Mouse (Mus musculus) hindbrain, embryonic 12.5 days (tissue): ENCODE data around the gene Zfp36. TPM values are rescaled to one million over a fixed set of nuclear protein-coding genes. Genes with fewer than 3 reads are reported as not detected.

Experiments
- ATAC-seq: fragments of 200-750 bp; cut with Nextera tagmentation; 2 replicates; pipeline ENCODE4 v1.8.0; 2017; ENCODE audit warnings: moderate TSS enrichment; ENCODE audit not compliant: low FRiP score
- H3K27ac ChIP-seq: fragments of 300-500 bp; sonication (generic); 2 replicates; pipeline ENCODE4 v1.5.1; 2016; ENCODE audit warnings: mild to moderate bottlenecking
- H3K27me3 ChIP-seq: fragments of 300-500 bp; sonication (generic); 2 replicates; pipeline ENCODE4 v1.6.1; 2016; ENCODE audit warnings: mild to moderate bottlenecking
- H3K36me3 ChIP-seq: fragments of 300-500 bp; sonication (generic); 2 replicates; pipeline ENCODE4 v1.6.1; 2016; ENCODE audit warnings: mild to moderate bottlenecking
- H3K4me1 ChIP-seq: fragments of 300-500 bp; sonication (generic); 2 replicates; pipeline ENCODE4 v1.6.1; 2016
- H3K4me2 ChIP-seq: fragments of 300-500 bp; sonication (generic); replicated peaks from 2 replicates; pipeline ENCODE4 v1.6.1; 2016; ENCODE audit warnings: mild to moderate bottlenecking
- H3K4me3 ChIP-seq: fragments of 300-500 bp; sonication (generic); 2 replicates; pipeline ENCODE4 v1.5.1; 2016; ENCODE audit warnings: mild to moderate bottlenecking
- H3K9ac ChIP-seq: fragments of 300-500 bp; sonication (generic); 2 replicates; pipeline ENCODE4 v1.6.1; 2016; ENCODE audit warnings: mild to moderate bottlenecking, moderate library complexity
- H3K9me3 ChIP-seq: fragments of 300-500 bp; sonication (generic); replicated peaks from 2 replicates; pipeline ENCODE4 v1.6.1; 2016; ENCODE audit warnings: mild to moderate bottlenecking
- WGBS: fragments of 180-500 bp; shearing (Covaris S2); methylation state at CpG from one replicate; pipeline ENCODE4 v1.1.7; 2016; 5-methylcytosine and 5-hydroxymethylcytosine counted together
- polyA plus RNA-seq: library from polyadenylated mRNA; unstranded; fragments of >200 nt; fragmentation: Nextera tagmentation; extraction: Ambion mirVana; gene quantifications from 2 replicates; pipeline ENCODE4 v1.2.1, GENCODE M21; 2016

Zfp36 gene
- polyA plus RNA-seq, 1 experiment from 2014 or later: 6.3 TPM

GRCm38 (mm10) chr7:28382347-28382951 lies 2.4 kb upstream of the Zfp36 start:
- Histone ChIP-seq H3K9me3 (no peaks in the 10 kb centered on the region), H3K4me1 (peaks cover 48% of the 10 kb centered on the region), H3K9ac (peak overlapping the region; percentile 50; the same call in 1 of the 2 replicates), H3K4me3 (peak overlapping the region; percentile 22; the same call in 1 of the 2 replicates), H3K4me2 (peak overlapping the region; percentile 52), H3K27me3 (peaks cover 8% of the 10 kb centered on the region; the same call in 1 of the 2 replicates), H3K36me3 (peaks cover 12% of the 10 kb centered on the region), H3K27ac (peak overlapping the region; percentile 80; the same call in 1 of the 2 replicates)
- WGBS: 75% methylated on average over 9 of the region's 12 CpGs
- ATAC-seq: no peak

GRCm38 (mm10) chr7:28381938-28382337 lies 1.9 kb upstream of the Zfp36 start:
- Histone ChIP-seq H3K27ac (peak overlapping the region; percentile 80), H3K4me3 (peak overlapping the region; percentile 22), H3K4me1 (peaks cover 50% of the 10 kb centered on the region), H3K4me2 (peak overlapping the region; percentile 52), H3K9me3 (no peaks in the 10 kb centered on the region), H3K27me3 (peaks cover 8% of the 10 kb centered on the region; the same call in 1 of the 2 replicates), H3K36me3 (peaks cover 10% of the 10 kb centered on the region), H3K9ac (peak overlapping the region; percentile 50; the same call in 1 of the 2 replicates)
- no peak for ATAC-seq
- 7% methylated on average over 20 of the region's 20 CpGs for WGBS

- H3K27me3 ChIP-seq: peaks cover 8% of the 10 kb centered on the region; the same call in 1 of the 2 replicates
- no peak for ATAC-seq
- peaks cover 7% of the 10 kb centered on the region for H3K36me3 ChIP-seq
- H3K27ac ChIP-seq: peak overlapping the region; percentile 80
- H3K9ac ChIP-seq: peak overlapping the region; percentile 50
- H3K9me3 ChIP-seq: no peaks in the 10 kb centered on the region
- peak overlapping the region; percentile 52 for H3K4me2 ChIP-seq
- peaks cover 54% of the 10 kb centered on the region for H3K4me1 ChIP-seq
- peak overlapping the region; percentile 12; the same call in 1 of the 2 replicates for H3K4me3 ChIP-seq
- WGBS: 9% methylated on average over 29 of the region's 30 CpGs
Observed at GRCm38 (mm10) chr7:28381017-28381790, 1.2 kb upstream of the Zfp36 start.

GRCm38 (mm10) chr7:28378769-28379651 lies 1.0 kb downstream of the Zfp36 start:
- Histone ChIP-seq H3K4me1 (peaks cover 68% of the 10 kb centered on the region), H3K9ac (peak overlapping the region; percentile 78), H3K4me3 (peak overlapping the region; percentile 55), H3K4me2 (peak overlapping the region; percentile 90), H3K36me3 (peaks cover 4% of the 10 kb centered on the region; the same call in 1 of the 2 replicates), H3K9me3 (no peaks in the 10 kb centered on the region), H3K27me3 (peaks cover 8% of the 10 kb centered on the region; the same call in 1 of the 2 replicates), H3K27ac (peak overlapping the region; percentile 84)
- under 1% methylated on average over 52 of the region's 53 CpGs for WGBS
- peak; percentile 60 for ATAC-seq

- peaks cover 4% of the 10 kb centered on the region; the same call in 1 of the 2 replicates for H3K36me3 ChIP-seq
- no peaks in the 10 kb centered on the region for H3K9me3 ChIP-seq
- H3K9ac ChIP-seq: peak overlapping the region; percentile 78
- H3K4me2 ChIP-seq: peak overlapping the region; percentile 90
- H3K4me3 ChIP-seq: peak overlapping the region; percentile 55
- H3K4me1 ChIP-seq: peaks cover 70% of the 10 kb centered on the region
- 47% methylated on average over 32 of the region's 32 CpGs for WGBS
- no peak for ATAC-seq
- H3K27ac ChIP-seq: no peak overlapping the region; the same call in 1 of the 2 replicates
- peaks cover 8% of the 10 kb centered on the region; the same call in 1 of the 2 replicates for H3K27me3 ChIP-seq
Observed at GRCm38 (mm10) chr7:28378066-28378690, 1.9 kb downstream of the Zfp36 start.

- 71% methylated on average over 18 of the region's 18 CpGs for WGBS
- no peak for ATAC-seq
- H3K27ac ChIP-seq: no peak overlapping the region
- no peaks in the 10 kb centered on the region for H3K9me3 ChIP-seq
- peaks cover 8% of the 10 kb centered on the region; the same call in 1 of the 2 replicates for H3K27me3 ChIP-seq
- H3K36me3 ChIP-seq: peaks cover 4% of the 10 kb centered on the region; the same call in 1 of the 2 replicates
- no peak overlapping the region for H3K9ac ChIP-seq
- H3K4me1 ChIP-seq: peaks cover 63% of the 10 kb centered on the region
- peak overlapping the region; percentile 55 for H3K4me3 ChIP-seq
- peak overlapping the region; percentile 90 for H3K4me2 ChIP-seq
Observed at GRCm38 (mm10) chr7:28377190-28378065, 2.6 kb downstream of the Zfp36 start.

- Histone ChIP-seq H3K4me1 (peaks cover 52% of the 10 kb centered on the region), H3K4me3 (peak overlapping the region; percentile 34), H3K27me3 (peaks cover 8% of the 10 kb centered on the region; the same call in 1 of the 2 replicates), H3K4me2 (peak overlapping the region; percentile 62), H3K27ac (peak overlapping the region; percentile 91), H3K36me3 (peaks cover 4% of the 10 kb centered on the region; the same call in 1 of the 2 replicates), H3K9me3 (no peaks in the 10 kb centered on the region), H3K9ac (peak overlapping the region; percentile 59)
- no peak for ATAC-seq
- WGBS: 3% methylated on average over 30 of the region's 30 CpGs
Observed at GRCm38 (mm10) chr7:28376011-28376771, 3.9 kb downstream of the Zfp36 start.

- peak overlapping the region; percentile 34 for H3K4me3 ChIP-seq
- peaks cover 5% of the 10 kb centered on the region; the same call in 1 of the 2 replicates for H3K27me3 ChIP-seq
- H3K27ac ChIP-seq: peak overlapping the region; percentile 91
- no peaks in the 10 kb centered on the region for H3K9me3 ChIP-seq
- H3K36me3 ChIP-seq: peaks cover 4% of the 10 kb centered on the region; the same call in 1 of the 2 replicates
- peak overlapping the region; percentile 62 for H3K4me2 ChIP-seq
- H3K9ac ChIP-seq: peak overlapping the region; percentile 59
- H3K4me1 ChIP-seq: peaks cover 53% of the 10 kb centered on the region
- 2% methylated on average over 33 of the region's 36 CpGs for WGBS
- ATAC-seq: peak; percentile 30
Observed at GRCm38 (mm10) chr7:28375176-28375921, 4.7 kb downstream of the Zfp36 start.

- H3K9ac ChIP-seq: no peak overlapping the region
- H3K27ac ChIP-seq: peak overlapping the region; percentile 91
- no peak overlapping the region for H3K4me3 ChIP-seq
- H3K4me1 ChIP-seq: peaks cover 60% of the 10 kb centered on the region
- 83% methylated on average over 10 of the region's 10 CpGs for WGBS
- peaks cover 4% of the 10 kb centered on the region; the same call in 1 of the 2 replicates for H3K36me3 ChIP-seq
- no peak for ATAC-seq
- peak overlapping the region; percentile 62; the same call in 1 of the 2 replicates for H3K4me2 ChIP-seq
- H3K9me3 ChIP-seq: no peaks in the 10 kb centered on the region
- peaks cover 5% of the 10 kb centered on the region; the same call in 1 of the 2 replicates for H3K27me3 ChIP-seq
Observed at GRCm38 (mm10) chr7:28374647-28375046, 5.4 kb downstream of the Zfp36 start.
